Mouse (Mus musculus): ENCODE data around the gene Ifitm3. TPM values are rescaled to one million over a fixed set of nuclear protein-coding genes. Genes with fewer than 3 reads are reported as not detected.
"Not testable (repeated sequence)": the region's sequence is repeated elsewhere in the genome, so short reads cannot be mapped to it uniquely, and the experiment has no call there.

The Ifitm3 gene
- polyA plus RNA-seq, 1 experiment from 2014 or later = 61.7 TPM

DNA sequence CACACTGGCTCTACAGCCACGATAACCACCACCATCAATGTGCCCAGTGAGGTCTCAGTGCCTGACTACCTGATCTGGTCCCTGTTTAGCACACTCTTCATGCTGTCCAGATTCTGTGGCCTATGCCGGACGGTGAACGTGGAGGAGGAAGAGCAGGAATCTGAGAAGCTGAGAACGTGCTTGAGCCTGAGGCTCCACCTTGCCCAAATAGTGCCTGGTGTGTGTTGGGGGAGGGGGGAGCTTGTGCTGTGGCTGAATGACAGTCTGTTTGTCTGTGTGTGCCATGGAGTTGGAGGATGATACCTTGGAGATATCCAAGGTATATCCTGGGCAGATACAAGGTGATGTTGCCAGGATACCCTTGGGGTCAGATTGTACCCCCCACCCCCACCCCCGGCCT, 20.4 kb downstream of the Ifitm3 start:
- H3K9me3 ChIP-seq (replicated peaks) = no peaks in the 10 kb centered on the region
- H3K27ac ChIP-seq = no peak overlapping the region
- H3K4me2 ChIP-seq = no peak overlapping the region
- H3K4me3 ChIP-seq (replicated peaks) = no peak overlapping the region
- DNase-seq (no peak), ATAC-seq (ENCODE audit: low read depth) (no peak)
- H3K4me1 ChIP-seq (replicated peaks) = peaks cover 12% of the 10 kb centered on the region
- no peaks in the 10 kb centered on the region for H3K27me3 ChIP-seq
- no peaks in the 10 kb centered on the region for H3K36me3 ChIP-seq
- WGBS (ENCODE audit: insufficient replicate concordance) = 37% methylated on average over 6 of the region's 6 CpGs
- no peak overlapping the region for H3K9ac ChIP-seq

DNA sequence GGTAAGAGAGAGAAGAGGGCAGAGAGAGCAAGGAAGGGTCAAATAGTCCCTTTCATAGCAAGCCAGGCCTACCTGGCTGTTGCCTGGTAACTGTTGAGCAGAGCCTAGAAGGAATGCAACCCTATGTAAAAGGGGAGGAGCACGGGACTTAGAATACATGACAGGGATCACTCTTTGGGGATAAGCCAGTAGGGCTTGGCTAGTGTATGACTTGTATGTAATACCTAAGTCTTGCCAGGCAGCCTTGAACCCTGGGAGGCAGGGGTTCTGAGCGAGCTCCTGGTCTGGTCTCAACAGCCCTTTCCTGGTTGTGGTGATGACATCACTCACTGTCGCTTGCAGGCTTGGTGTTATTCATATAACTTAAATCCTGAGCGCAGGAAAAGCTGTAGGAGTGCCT, 21.5 kb downstream of the Ifitm3 start:
- no peak overlapping the region for H3K9ac ChIP-seq
- H3K27ac ChIP-seq = no peak overlapping the region
- no peaks in the 10 kb centered on the region for H3K27me3 ChIP-seq
- ATAC-seq (ENCODE audit: low read depth) = no peak
- no peak overlapping the region for H3K4me2 ChIP-seq
- no peak overlapping the region for H3K4me3 ChIP-seq (replicated peaks)
- H3K36me3 ChIP-seq = no peaks in the 10 kb centered on the region
- H3K9me3 ChIP-seq (replicated peaks) = no peaks in the 10 kb centered on the region
- DNase-seq = no peak
- peaks cover 12% of the 10 kb centered on the region for H3K4me1 ChIP-seq (replicated peaks)
- 57% methylated on average over 4 of the region's 4 CpGs for WGBS (ENCODE audit: insufficient replicate concordance)

DNA sequence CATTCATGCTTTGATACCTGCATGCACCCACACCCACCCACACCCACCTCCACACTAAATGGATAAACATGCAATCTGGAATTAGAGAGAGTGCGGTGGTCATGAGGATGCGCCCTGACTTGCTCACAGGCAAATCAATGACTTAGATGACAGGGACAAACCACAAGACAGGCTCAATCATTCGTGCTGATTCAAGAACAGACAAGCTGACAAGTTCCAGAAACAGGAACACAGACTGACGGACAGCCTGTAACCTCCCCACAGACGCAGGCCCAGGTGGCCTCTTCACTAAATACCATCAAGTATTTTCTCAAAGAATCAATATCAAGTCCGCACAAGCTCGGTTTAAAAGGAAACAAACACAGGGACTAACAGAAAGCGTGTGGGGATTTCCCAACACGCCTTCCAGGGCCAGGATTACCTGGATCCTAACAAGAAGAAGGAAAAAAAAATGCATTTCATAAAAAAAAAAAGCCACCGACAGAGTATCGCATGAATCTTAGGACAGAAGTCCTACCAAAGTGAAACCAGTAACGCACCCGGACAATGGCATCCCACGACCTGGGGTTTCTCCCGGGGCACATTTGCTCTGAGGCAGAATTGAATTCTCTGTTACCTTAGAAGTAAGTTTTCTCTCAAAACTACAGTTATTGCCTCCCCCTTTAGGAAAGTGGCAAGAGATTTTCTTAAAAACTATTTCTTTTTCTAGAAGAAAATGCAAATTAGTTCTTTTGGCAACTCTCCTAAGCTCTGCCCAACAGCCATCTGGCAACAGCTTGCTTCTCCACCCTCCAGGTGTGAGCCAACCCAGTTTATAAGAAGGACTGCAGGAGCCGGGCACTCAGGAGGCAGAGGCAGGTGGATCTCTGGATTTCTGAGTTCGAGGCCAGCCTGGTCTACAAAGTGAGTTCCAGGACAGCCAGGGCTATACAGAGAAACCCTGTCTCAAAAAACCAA, 23.1 kb downstream of the Ifitm3 start:
- WGBS (ENCODE audit: insufficient replicate concordance) = 54% methylated on average over 17 of the region's 17 CpGs
- no peaks in the 10 kb centered on the region for H3K27me3 ChIP-seq
- ATAC-seq (ENCODE audit: low read depth) (no peak), DNase-seq (no peak)
- H3K9ac ChIP-seq = no peak overlapping the region
- H3K4me3 ChIP-seq (replicated peaks) = no peak overlapping the region
- H3K36me3 ChIP-seq = no peaks in the 10 kb centered on the region
- no peak overlapping the region for H3K27ac ChIP-seq
- H3K4me1 ChIP-seq (replicated peaks) = peaks cover 12% of the 10 kb centered on the region
- H3K9me3 ChIP-seq (replicated peaks) = no peaks in the 10 kb centered on the region
- no peak overlapping the region for H3K4me2 ChIP-seq

- H3K27ac ChIP-seq = no peak overlapping the region
- no peaks in the 10 kb centered on the region for H3K27me3 ChIP-seq
- WGBS (ENCODE audit: insufficient replicate concordance) = 53% methylated on average over 7 of the region's 7 CpGs
- H3K4me1 ChIP-seq (replicated peaks) = 0 out of 2 replicates have a peak, but pooled peaks cover 3% of the 10 kb centered on the region
- no peaks in the 10 kb centered on the region for H3K36me3 ChIP-seq
- H3K4me3 ChIP-seq (replicated peaks) = no peak overlapping the region
- no peak overlapping the region for H3K4me2 ChIP-seq
- DNase-seq (no peak), ATAC-seq (ENCODE audit: low read depth) (no peak)
- no peak overlapping the region for H3K9ac ChIP-seq
- H3K9me3 ChIP-seq (replicated peaks) = no peaks in the 10 kb centered on the region
Measured at GRCm38 (mm10) chr7:140982971-140983370, 27.6 kb downstream of the Ifitm3 start.

GRCm38 (mm10) chr7:140981704-140982103, 28.9 kb downstream of the Ifitm3 start:
- 25% methylated on average over 8 of the region's 8 CpGs for WGBS (ENCODE audit: insufficient replicate concordance)
- ATAC-seq (ENCODE audit: low read depth) = no peak
- no peaks in the 10 kb centered on the region for H3K36me3 ChIP-seq
- H3K27me3 ChIP-seq = no peaks in the 10 kb centered on the region
- H3K27ac ChIP-seq = no peak overlapping the region
- H3K4me1 ChIP-seq (replicated peaks) = 0 out of 2 replicates have a peak, but pooled peaks cover 3% of the 10 kb centered on the region
- H3K9ac ChIP-seq = no peak overlapping the region
- H3K4me2 ChIP-seq = no peak overlapping the region
- H3K4me3 ChIP-seq (replicated peaks) = no peak overlapping the region
- DNase-seq = no peak
- H3K9me3 ChIP-seq (replicated peaks) = no peaks in the 10 kb centered on the region

GRCm38 (mm10) chr7:140976720-140977119, 33.9 kb downstream of the Ifitm3 start:
- not testable (repeated sequence) for DNase-seq; H3K4me3 ChIP-seq (replicated peaks); H3K9ac ChIP-seq; H3K27me3 ChIP-seq; H3K4me2 ChIP-seq; ATAC-seq (ENCODE audit: low read depth); H3K27ac ChIP-seq; H3K4me1 ChIP-seq (replicated peaks); H3K9me3 ChIP-seq (replicated peaks); H3K36me3 ChIP-seq
- WGBS (ENCODE audit: insufficient replicate concordance) = 54% methylated on average over 9 of the region's 9 CpGs

GRCm38 (mm10) chr7:140975465-140975864, 35.1 kb downstream of the Ifitm3 start:
- H3K4me2 ChIP-seq = no peak overlapping the region
- no peaks in the 10 kb centered on the region for H3K27me3 ChIP-seq
- peaks cover 18% of the 10 kb centered on the region for H3K4me1 ChIP-seq (replicated peaks)
- H3K9me3 ChIP-seq (replicated peaks) = no peaks in the 10 kb centered on the region
- 57% methylated on average over 3 of the region's 3 CpGs for WGBS (ENCODE audit: insufficient replicate concordance)
- no peak overlapping the region for H3K27ac ChIP-seq
- H3K4me3 ChIP-seq (replicated peaks) = no peak overlapping the region
- no peak overlapping the region for H3K9ac ChIP-seq
- ATAC-seq (ENCODE audit: low read depth) (no peak), DNase-seq (no peak)
- H3K36me3 ChIP-seq = no peaks in the 10 kb centered on the region

- Histone ChIP-seq H3K4me2 (no peak overlapping the region), H3K27me3 (no peaks in the 10 kb centered on the region), H3K4me1 (replicated peaks) (peaks cover 24% of the 10 kb centered on the region), H3K9me3 (replicated peaks) (no peaks in the 10 kb centered on the region), H3K9ac (no peak overlapping the region), H3K27ac (no peak overlapping the region), H3K36me3 (no peaks in the 10 kb centered on the region), H3K4me3 (replicated peaks) (no peak overlapping the region)
- 27% methylated on average over 9 of the region's 9 CpGs for WGBS (ENCODE audit: insufficient replicate concordance)
- no peak for DNase-seq
- ATAC-seq (ENCODE audit: low read depth) = no peak
Measured at GRCm38 (mm10) chr7:140974940-140975339, 35.6 kb downstream of the Ifitm3 start.

- H3K4me2 ChIP-seq = no peak overlapping the region
- no peaks in the 10 kb centered on the region for H3K9me3 ChIP-seq (replicated peaks)
- H3K4me1 ChIP-seq (replicated peaks) = peaks cover 33% of the 10 kb centered on the region
- no peak overlapping the region for H3K9ac ChIP-seq
- 55% methylated on average over 14 of the region's 14 CpGs for WGBS (ENCODE audit: insufficient replicate concordance)
- H3K27ac ChIP-seq = no peak overlapping the region
- DNase-seq (no peak), ATAC-seq (ENCODE audit: low read depth) (no peak)
- H3K36me3 ChIP-seq = no peaks in the 10 kb centered on the region
- no peak overlapping the region for H3K4me3 ChIP-seq (replicated peaks)
- H3K27me3 ChIP-seq = no peaks in the 10 kb centered on the region
Measured at GRCm38 (mm10) chr7:140973396-140974165, 37.0 kb downstream of the Ifitm3 start.

DNA sequence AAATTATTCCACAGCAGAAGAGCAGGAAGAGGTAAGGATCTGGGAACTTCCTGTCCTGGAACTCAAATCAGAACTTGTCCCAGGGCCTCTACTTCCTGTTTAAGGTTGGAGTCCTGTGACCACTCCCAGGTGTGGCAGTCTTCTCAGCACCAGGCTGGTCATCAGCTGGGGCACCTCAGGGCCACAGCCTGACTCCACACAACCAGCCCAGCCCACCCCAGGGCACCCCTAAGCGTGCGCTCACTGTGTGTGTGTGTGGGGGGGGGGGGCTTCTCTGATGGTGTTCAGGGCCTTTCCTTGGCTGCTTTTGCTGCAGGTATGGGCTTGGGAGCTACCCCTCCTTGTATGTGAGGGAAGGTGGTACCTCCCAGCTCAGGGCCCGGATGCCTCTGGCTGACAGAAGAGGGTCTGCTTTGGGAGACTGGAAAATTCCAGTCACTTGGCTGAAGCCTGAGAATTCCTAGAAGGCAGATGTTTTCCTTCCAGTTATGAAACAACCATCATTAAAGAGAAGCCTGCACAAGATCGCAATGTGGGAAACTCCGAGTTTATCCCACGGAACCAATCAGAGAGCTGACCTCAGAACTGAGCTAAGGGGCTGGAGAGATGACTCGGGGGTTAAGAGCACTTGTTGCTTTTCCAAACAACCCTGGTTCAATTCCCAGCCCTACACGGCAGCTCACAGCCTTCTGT, 38.9 kb downstream of the Ifitm3 start:
- no peak for DNase-seq
- Histone ChIP-seq H3K4me2 (no peak overlapping the region), H3K4me3 (replicated peaks) (no peak overlapping the region), H3K4me1 (replicated peaks) (peaks cover 38% of the 10 kb centered on the region), H3K27me3 (no peaks in the 10 kb centered on the region), H3K9ac (no peak overlapping the region), H3K27ac (no peak overlapping the region), H3K9me3 (replicated peaks) (no peaks in the 10 kb centered on the region), H3K36me3 (no peaks in the 10 kb centered on the region)
- 76% methylated on average over 8 of the region's 8 CpGs for WGBS (ENCODE audit: insufficient replicate concordance)
- ATAC-seq (ENCODE audit: low read depth) = no peak

DNA sequence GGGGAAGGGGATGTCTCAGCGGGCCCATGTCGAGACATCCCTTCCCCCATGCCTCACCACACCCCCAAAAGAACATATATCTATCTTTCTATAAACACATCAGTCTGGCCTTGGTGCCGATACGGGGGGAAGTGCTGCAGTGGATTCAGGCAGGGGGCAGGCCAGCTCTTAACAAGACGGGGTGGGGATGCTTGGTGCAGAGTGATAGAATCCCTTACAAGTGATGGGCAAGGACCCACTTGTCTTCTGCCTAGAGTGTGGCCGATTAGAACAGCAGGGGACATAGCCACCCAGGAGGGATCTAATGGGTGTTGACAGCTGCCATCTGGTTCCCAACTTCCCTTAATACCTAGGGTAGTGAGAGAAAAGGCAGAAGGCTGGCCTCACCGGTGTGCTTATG, 39.6 kb downstream of the Ifitm3 start:
- H3K27me3 ChIP-seq = no peaks in the 10 kb centered on the region
- H3K9me3 ChIP-seq (replicated peaks) = no peaks in the 10 kb centered on the region
- no peak overlapping the region for H3K4me3 ChIP-seq (replicated peaks)
- peaks cover 38% of the 10 kb centered on the region for H3K4me1 ChIP-seq (replicated peaks)
- no peak overlapping the region for H3K27ac ChIP-seq
- ATAC-seq (ENCODE audit: low read depth) = no peak
- DNase-seq = no peak
- H3K9ac ChIP-seq = no peak overlapping the region
- 31% methylated on average over 7 of the region's 7 CpGs for WGBS (ENCODE audit: insufficient replicate concordance)
- no peaks in the 10 kb centered on the region for H3K36me3 ChIP-seq
- no peak overlapping the region for H3K4me2 ChIP-seq

Data from liver, embryonic 13.5 days (tissue).